Mouse (Mus musculus): ENCODE results near the gene Foxn3. TPM values are rescaled to one million over a fixed set of nuclear protein-coding genes. Genes with fewer than 3 reads are reported as not detected.

Gene Foxn3
- polyA plus RNA-seq, 1 experiment: 6.2 TPM

GRCm38 (mm10) chr12:99342160-99342559, 221.2 kb downstream of the Foxn3 start:
- WGBS: 2% methylated on average over 3 of the region's 3 CpGs
- DNase-seq (ENCODE audit: low read depth, low spot score): no peak

- no peak for DNase-seq (ENCODE audit: low read depth, low spot score)
- 63% methylated on average over 7 of the region's 7 CpGs for WGBS
These were observed 221.6 kb downstream of the Foxn3 start for GRCm38 (mm10) chr12:99341751-99342150.

- 51% methylated on average over 13 of the region's 13 CpGs for WGBS
- no peak for DNase-seq (ENCODE audit: low read depth, low spot score)
These were observed 222.8 kb downstream of the Foxn3 start for GRCm38 (mm10) chr12:99340418-99341182.

- WGBS: 90% methylated on average over 11 of the region's 11 CpGs
- DNase-seq (ENCODE audit: low read depth, low spot score): no peak
These were observed 223.6 kb downstream of the Foxn3 start for GRCm38 (mm10) chr12:99339640-99340325.

- DNase-seq (ENCODE audit: low read depth, low spot score): no peak
- WGBS: 86% methylated on average over 2 of the region's 2 CpGs
These were observed 224.6 kb downstream of the Foxn3 start for GRCm38 (mm10) chr12:99338754-99339153.

- no peak for DNase-seq (ENCODE audit: low read depth, low spot score)
- 95% methylated on average over 3 of the region's 3 CpGs for WGBS
These were observed 226.3 kb downstream of the Foxn3 start for GRCm38 (mm10) chr12:99337171-99337435.

- no peak for DNase-seq (ENCODE audit: low read depth, low spot score)
- 51% methylated on average over 12 of the region's 12 CpGs for WGBS
These were observed 226.8 kb downstream of the Foxn3 start for GRCm38 (mm10) chr12:99336349-99337170.

- no peak for DNase-seq (ENCODE audit: low read depth, low spot score)
- WGBS: 76% methylated on average over 9 of the region's 9 CpGs
These were observed 227.8 kb downstream of the Foxn3 start for GRCm38 (mm10) chr12:99335628-99336027.

- 83% methylated on average over 9 of the region's 9 CpGs for WGBS
- DNase-seq (ENCODE audit: low read depth, low spot score): no peak
These were observed 229.4 kb downstream of the Foxn3 start for GRCm38 (mm10) chr12:99334026-99334425.

- no peak for DNase-seq (ENCODE audit: low read depth, low spot score)
- 87% methylated on average over 20 of the region's 20 CpGs for WGBS
These were observed 229.9 kb downstream of the Foxn3 start for GRCm38 (mm10) chr12:99333304-99333968.

- 74% methylated on average over 16 of the region's 16 CpGs for WGBS
- DNase-seq (ENCODE audit: low read depth, low spot score): no peak
These were observed 231.1 kb downstream of the Foxn3 start for GRCm38 (mm10) chr12:99332144-99332807.

GRCm38 (mm10) chr12:99331341-99331947, 231.9 kb downstream of the Foxn3 start:
- DNase-seq (ENCODE audit: low read depth, low spot score): no peak
- WGBS: 80% methylated on average over 8 of the region's 8 CpGs

GRCm38 (mm10) chr12:99330822-99331285, 232.5 kb downstream of the Foxn3 start:
- DNase-seq (ENCODE audit: low read depth, low spot score): no peak
- 88% methylated on average over 12 of the region's 12 CpGs for WGBS

- 76% methylated on average over 20 of the region's 20 CpGs for WGBS
- DNase-seq (ENCODE audit: low read depth, low spot score): no peak
These were observed 233.8 kb downstream of the Foxn3 start for GRCm38 (mm10) chr12:99329301-99330257.

- 74% methylated on average over 8 of the region's 8 CpGs for WGBS
- no peak for DNase-seq (ENCODE audit: low read depth, low spot score)
These were observed 237.2 kb downstream of the Foxn3 start for GRCm38 (mm10) chr12:99326157-99326556.

- no peak for DNase-seq (ENCODE audit: low read depth, low spot score)
- 82% methylated on average over 12 of the region's 12 CpGs for WGBS
These were observed 241.6 kb downstream of the Foxn3 start for GRCm38 (mm10) chr12:99321633-99322431.

GRCm38 (mm10) chr12:99320966-99321496, 242.4 kb downstream of the Foxn3 start:
- WGBS: 91% methylated on average over 3 of the region's 3 CpGs
- no peak for DNase-seq (ENCODE audit: low read depth, low spot score)

All from large intestine, adult 2 months (tissue).